Mouse (Mus musculus) CH12.LX (cell line): ENCODE measurements at regions not wholly inside any gene's neighbourhood (a gene's known extent, or its start where the extent isn't known, plus 50 kb on each side); places are given as distances from the start of the nearest gene placed in this dataset.

Experiments
- DNase-seq: peaks from one replicate; pipeline ENCODE4 v3.0.0-alpha.2; 2013; ENCODE audit errors: extremely low read depth
- H3K27ac ChIP-seq: 2 replicates; pipeline ENCODE4 v1.5.1; 2012; ENCODE audit warnings: low read depth, mild to moderate bottlenecking, control low read depth, moderate library complexity; ENCODE audit not compliant: insufficient read depth
- H3K27me3 ChIP-seq: replicated peaks from 2 replicates; pipeline ENCODE3; 2012; ENCODE audit warnings: inconsistent platforms
- H3K36me3 ChIP-seq, 2 experiments: replicated peaks in 1 of 2; 2 replicates each; pipeline versions ENCODE3 to v1.6.1; 2012; ENCODE audit warnings: inconsistent platforms in 1 of 2, low read length in 1 of 2, mild to moderate bottlenecking in 1 of 2, mixed read lengths in 1 of 2, moderate library complexity in 1 of 2; ENCODE audit not compliant: control insufficient read depth in 1 of 2, insufficient read depth in 1 of 2
- H3K4me1 ChIP-seq, 2 experiments: 2 replicates each; pipeline ENCODE4 v1.6.1; 2012; ENCODE audit warnings: inconsistent platforms in 1 of 2, moderate library complexity in 1 of 2; ENCODE audit not compliant: insufficient read depth in 2 of 2, control insufficient read depth in 1 of 2
- H3K4me2 ChIP-seq: 2 replicates; pipeline ENCODE4 v1.6.1; 2012; ENCODE audit warnings: low read depth, mild to moderate bottlenecking, control low read depth; ENCODE audit not compliant: poor library complexity, insufficient read depth, severe bottlenecking
- H3K4me3 ChIP-seq, 3 experiments: fragments of 150-350 bp in 1 of 3; sonication (generic) in 1 of 3; replicated peaks in 1 of 3; 2 replicates each; pipeline versions ENCODE3 to v1.5.1; 2011 to 2012; ENCODE audit warnings: low read depth in 2 of 3, low read length in 2 of 3, mild to moderate bottlenecking in 2 of 3, moderate library complexity in 2 of 3, control low read depth in 1 of 3, improper control_type of control experiment in 1 of 3, inconsistent platforms in 1 of 3, mixed read lengths in 1 of 3; ENCODE audit not compliant: poor library complexity in 1 of 3
- H3K79me2 ChIP-seq: replicated peaks from 2 replicates; pipeline ENCODE4 v1.6.1; 2012; ENCODE audit warnings: mild to moderate bottlenecking, moderate library complexity; ENCODE audit not compliant: control insufficient read depth, poor library complexity, insufficient read depth, severe bottlenecking; ENCODE audit errors: extremely low read depth
- H3K9ac ChIP-seq: 2 replicates; pipeline ENCODE4 v1.6.1; 2012; ENCODE audit warnings: low read depth, mild to moderate bottlenecking, control low read depth, moderate library complexity; ENCODE audit not compliant: insufficient read depth
- H3K9me3 ChIP-seq: replicated peaks from 2 replicates; pipeline ENCODE3; 2012; ENCODE audit warnings: low read length, inconsistent platforms, mixed read lengths
- CHD1 ChIP-seq: IDR thresholded peaks from 2 replicates; pipeline ENCODE4 v1.6.1; 2012; ENCODE audit warnings: low read depth, low read length, improper control_type of control experiment, inconsistent platforms
- CHD2 ChIP-seq: IDR thresholded peaks from 2 replicates; pipeline ENCODE4 v1.6.1; 2011; ENCODE audit warnings: low read length, improper control_type of control experiment
- ELF1 ChIP-seq: IDR thresholded peaks from 2 replicates; pipeline ENCODE4 v1.6.1; 2014; ENCODE audit warnings: low read depth, mild to moderate bottlenecking, inconsistent platforms, low read length, improper control_type of control experiment
- ETS1 ChIP-seq: conservative IDR thresholded peaks from 2 replicates; pipeline ENCODE4 v1.6.1; 2012; ENCODE audit warnings: low read depth, mild to moderate bottlenecking, inconsistent platforms, low read length, improper control_type of control experiment, moderate library complexity
- HCFC1 ChIP-seq: IDR thresholded peaks from 2 replicates; pipeline ENCODE4 v1.6.1; 2012; ENCODE audit warnings: low read depth, mild to moderate bottlenecking, inconsistent platforms, low read length, improper control_type of control experiment
- KAT2A ChIP-seq: IDR thresholded peaks from 2 replicates; pipeline ENCODE4 v1.6.1; 2012; ENCODE audit warnings: low read length, improper control_type of control experiment, inconsistent platforms; ENCODE audit not compliant: insufficient replicate concordance
- MAFK ChIP-seq: IDR thresholded peaks from 2 replicates; pipeline ENCODE4 v1.6.1; 2011; ENCODE audit warnings: low read length, improper control_type of control experiment; ENCODE audit not compliant: insufficient replicate concordance
- MAZ ChIP-seq: IDR thresholded peaks from 2 replicates; pipeline ENCODE4 v1.6.1; 2012; ENCODE audit warnings: low read depth, mild to moderate bottlenecking, inconsistent platforms, low read length, improper control_type of control experiment, moderate library complexity
- MEF2A ChIP-seq: IDR thresholded peaks from 2 replicates; pipeline ENCODE4 v1.6.1; 2014; ENCODE audit warnings: low read depth, mild to moderate bottlenecking, inconsistent platforms, low read length, improper control_type of control experiment, borderline replicate concordance
- MXI1 ChIP-seq: IDR thresholded peaks from 2 replicates; pipeline ENCODE4 v1.6.1; 2011; ENCODE audit warnings: mild to moderate bottlenecking, low read depth, low read length, improper control_type of control experiment
- NELFE ChIP-seq: IDR thresholded peaks from 2 replicates; pipeline ENCODE4 v1.6.1; 2011; ENCODE audit warnings: low read depth, low read length, improper control_type of control experiment
- RCOR1 ChIP-seq: conservative IDR thresholded peaks from 2 replicates; pipeline ENCODE4 v1.6.1; 2012; ENCODE audit warnings: low read depth, mild to moderate bottlenecking, inconsistent platforms, low read length, improper control_type of control experiment
- TBP ChIP-seq: conservative IDR thresholded peaks from 2 replicates; pipeline ENCODE4 v1.6.1; 2011; ENCODE audit warnings: low read depth, low read length, improper control_type of control experiment
- TCF12 ChIP-seq: IDR thresholded peaks from 2 replicates; pipeline ENCODE4 v1.6.1; 2014; ENCODE audit warnings: low read depth, mild to moderate bottlenecking, inconsistent platforms, low read length, improper control_type of control experiment
- UBTF ChIP-seq: IDR thresholded peaks from 2 replicates; pipeline ENCODE4 v1.6.1; 2012; ENCODE audit warnings: low read depth, mild to moderate bottlenecking, inconsistent platforms, low read length, improper control_type of control experiment, moderate library complexity
- USF2 ChIP-seq: conservative IDR thresholded peaks from 2 replicates; pipeline ENCODE4 v1.6.1; 2011; ENCODE audit warnings: low read depth, low read length, improper control_type of control experiment
- ZC3H11A ChIP-seq: IDR thresholded peaks from 2 replicates; pipeline ENCODE4 v1.6.1; 2012; ENCODE audit warnings: low read depth, mild to moderate bottlenecking, inconsistent platforms, low read length, improper control_type of control experiment
- ZKSCAN1 ChIP-seq: IDR thresholded peaks from 2 replicates; pipeline ENCODE4 v1.6.1; 2012; ENCODE audit warnings: low read depth, inconsistent platforms, low read length, improper control_type of control experiment, borderline replicate concordance
- ZMIZ1 ChIP-seq: IDR thresholded peaks from 2 replicates; pipeline ENCODE4 v1.6.1; 2012; ENCODE audit warnings: low read depth, mild to moderate bottlenecking, inconsistent platforms, low read length, improper control_type of control experiment
- ZNF384 ChIP-seq: IDR thresholded peaks from 2 replicates; pipeline ENCODE4 v1.6.1; 2012; ENCODE audit warnings: low read depth, low read length, improper control_type of control experiment, inconsistent platforms
- dilution Hi-C: fragments of 300-500 bp; cut with MboI; formaldehyde crosslinking; loops from 2 replicates; pipeline ENCODE4 v1.14.3; 2020; ENCODE audit warnings: low sequenced_read_pairs; ENCODE audit not compliant: extremely low pct_unique_long_range_greater_than_20kb, extremely low pct_ligation_motif_present
- in situ Hi-C: fragments of 300-500 bp; cut with MboI; formaldehyde crosslinking; loops from 3 replicates; pipeline ENCODE4 v1.14.3; 2019; ENCODE audit warnings: low sequenced_read_pairs, low pct_ligation_motif_present, low pct_unique_long_range_greater_than_20kb, mixed read lengths

- no peaks in the 10 kb centered on the region for H3K4me1 ChIP-seq
These were observed 409.6 kb upstream of the Mctp2 start for GRCm38 (mm10) chr7:72716051-72716450.

GRCm38 (mm10) chr7:72726214-72726854 is 419.9 kb upstream of the Mctp2 start:
- H3K27me3 ChIP-seq = no peaks in the 10 kb centered on the region
- H3K4me3 ChIP-seq = no peak overlapping the region
- H3K9me3 ChIP-seq = no peaks in the 10 kb centered on the region
- no peak for DNase-seq
- no peaks in the 10 kb centered on the region for H3K79me2 ChIP-seq
- H3K27ac ChIP-seq = no peak overlapping the region
- dilution Hi-C loops = no loop called here
- no peaks in the 10 kb centered on the region for H3K4me1 ChIP-seq
- H3K36me3 ChIP-seq = no peaks in the 10 kb centered on the region
- in situ Hi-C loops = no loop called here
- no peak overlapping the region for H3K9ac ChIP-seq
- no peak overlapping the region for H3K4me2 ChIP-seq
- no peak for TF ChIP-seq KAT2A
- TF ChIP-seq ETS1 = no peak
- TF ChIP-seq MXI1 = no peak
- no peak for TF ChIP-seq TBP
- TF ChIP-seq TCF12 = no peak
- no peak for TF ChIP-seq MAZ
- TF ChIP-seq CHD1 = no peak
- no peak for TF ChIP-seq ELF1
- no peak for TF ChIP-seq MAFK
- no peak for TF ChIP-seq CHD2
- no peak for TF ChIP-seq ZC3H11A
- TF ChIP-seq MEF2A = no peak
- TF ChIP-seq ZKSCAN1 = no peak

More at GRCm38 (mm10) chr7:72716051-72716450, 409.6 kb upstream of the Mctp2 start:
- Histone ChIP-seq H3K36me3 (no peaks in the 10 kb centered on the region), H3K27me3 (no peaks in the 10 kb centered on the region), H3K4me3 (no peak overlapping the region), H3K9me3 (no peaks in the 10 kb centered on the region), H3K79me2 (no peaks in the 10 kb centered on the region), H3K27ac (no peak overlapping the region), H3K4me2 (no peak overlapping the region), H3K9ac (no peak overlapping the region)
- dilution Hi-C loops (no loop called here), in situ Hi-C loops (no loop called here)
- TF ChIP-seq UBTF = no peak
- DNase-seq = no peak

- H3K4me3 ChIP-seq = no peak overlapping the region
- TF ChIP-seq USF2 = no peak
- TF ChIP-seq HCFC1 = no peak
- no peak for TF ChIP-seq ELF1
- no peak for TF ChIP-seq ZC3H11A
- TF ChIP-seq ZNF384 = no peak
- no peak for TF ChIP-seq ETS1
- no peak for TF ChIP-seq ZMIZ1
- TF ChIP-seq RCOR1 = no peak
- TF ChIP-seq MXI1 = no peak
- TF ChIP-seq NELFE = no peak
- in situ Hi-C loops = no loop called here
- H3K27ac ChIP-seq = no peak overlapping the region
- H3K4me2 ChIP-seq = no peak overlapping the region
- dilution Hi-C loops = no loop called here
- no peaks in the 10 kb centered on the region for H3K4me1 ChIP-seq
- H3K9ac ChIP-seq = no peak overlapping the region
- no peaks in the 10 kb centered on the region for H3K9me3 ChIP-seq
- no peaks in the 10 kb centered on the region for H3K27me3 ChIP-seq
- no peak for DNase-seq
- no peaks in the 10 kb centered on the region for H3K79me2 ChIP-seq
- H3K36me3 ChIP-seq = no peaks in the 10 kb centered on the region
These were observed 431.4 kb upstream of the Mctp2 start for GRCm38 (mm10) chr7:72737792-72738191.
